Mouse (Mus musculus) hindbrain, postnatal 0 days (tissue): ENCODE measurements around the gene Zfp764. TPM values are rescaled to one million over a fixed set of nuclear protein-coding genes. Genes with fewer than 3 reads are reported as not detected.
"Not testable (repeated sequence)": the region's sequence is repeated elsewhere in the genome, so short reads cannot be mapped to it uniquely, and the experiment has no call there.

Source experiments
- ATAC-seq: fragments of 200-750 bp; cut with Nextera tagmentation; 2 replicates; pipeline ENCODE4 v1.8.0; 2017; ENCODE audit warnings: mild to moderate bottlenecking, moderate TSS enrichment, moderate library complexity
- DNase-seq: peaks from one replicate; pipeline ENCODE4 v3.0.0-alpha.2; 2015; ENCODE audit warnings: low spot score
- H3K27ac ChIP-seq: fragments of 300-500 bp; sonication (generic); 2 replicates; pipeline ENCODE4 v1.5.1; 2014; ENCODE audit warnings: mild to moderate bottlenecking
- H3K27me3 ChIP-seq: fragments of 300-500 bp; sonication (generic); 2 replicates; pipeline ENCODE4 v1.6.1; 2014; ENCODE audit warnings: low read length, mixed read lengths; ENCODE audit not compliant: insufficient read depth
- H3K36me3 ChIP-seq: fragments of 300-500 bp; sonication (generic); 2 replicates; pipeline ENCODE4 v1.6.1; 2014; ENCODE audit warnings: low read length, mixed read lengths; ENCODE audit not compliant: insufficient read depth
- H3K4me1 ChIP-seq: fragments of 300-500 bp; sonication (generic); 2 replicates; pipeline ENCODE4 v1.6.1; 2014; ENCODE audit warnings: antibody characterized with exemption, low read length, mixed read lengths; ENCODE audit not compliant: insufficient read depth
- H3K4me2 ChIP-seq: fragments of 300-500 bp; sonication (generic); 2 replicates; pipeline ENCODE4 v1.6.1; 2014; ENCODE audit warnings: low read depth, mild to moderate bottlenecking, low read length, moderate library complexity, mixed read lengths
- H3K4me3 ChIP-seq: fragments of 300-500 bp; sonication (generic); 2 replicates; pipeline ENCODE4 v1.5.1; 2014; ENCODE audit warnings: low read length
- H3K9ac ChIP-seq: fragments of 300-500 bp; sonication (generic); replicated peaks from 2 replicates; pipeline ENCODE4 v1.6.1; 2014; ENCODE audit warnings: mild to moderate bottlenecking, low read length, moderate library complexity, mixed read lengths
- H3K9me3 ChIP-seq: fragments of 300-500 bp; sonication (generic); 2 replicates; pipeline ENCODE4 v1.6.1; 2016; ENCODE audit warnings: low read length, mixed read lengths
- CTCF ChIP-seq: IDR thresholded peaks from 2 replicates; pipeline ENCODE4 v1.5.1; 2016; ENCODE audit warnings: antibody characterized with exemption, control low read depth, low read depth
- WGBS: fragments of 180-500 bp; shearing (Covaris S2); extraction: QIAGEN DNeasy Blood & Tissue Kit; methylation state at CpG from one replicate; pipeline ENCODE4 v1.1.7; 2014; 5-methylcytosine and 5-hydroxymethylcytosine counted together
- polyA plus RNA-seq: library from polyadenylated mRNA; unstranded; fragments of >200 nt; fragmentation: Nextera tagmentation; extraction: Ambion mirVana; gene quantifications from 2 replicates; pipeline ENCODE4 v1.2.1, GENCODE M21; 2015
- total RNA-seq: library from RNA; depleted of rRNA; stranded (reverse); fragments of >200 nt; gene quantifications from 2 replicates; pipeline ENCODE4 v1.2.3, GENCODE M21; 2014

Zfp764 gene
- total and polyA plus RNA-seq, 2 experiments from 2014 or later = 3.0 to 4.0 TPM

DNA sequence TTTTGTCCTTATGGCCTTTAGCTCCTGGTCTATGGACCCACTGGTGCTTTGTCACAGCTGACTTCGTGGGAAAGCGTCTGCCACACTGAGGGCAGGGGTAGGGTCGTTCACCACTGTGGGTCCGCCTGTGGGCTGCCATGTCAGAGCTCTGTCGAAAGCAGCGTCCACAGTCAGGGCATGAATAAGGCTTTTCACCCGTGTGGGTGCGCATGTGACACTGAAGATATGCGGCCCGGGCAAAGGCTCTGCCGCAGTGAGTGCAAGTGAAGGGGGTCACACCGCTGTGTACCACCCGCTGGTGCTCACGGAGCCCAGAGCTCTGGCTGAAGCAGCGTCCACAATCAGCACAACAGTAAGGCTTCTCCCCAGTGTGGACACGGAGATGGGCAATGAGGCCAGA, 15.1 kb downstream of the Zfp764 start:
- WGBS = 94% methylated on average over 16 of the region's 16 CpGs
- no peak for DNase-seq
- H3K36me3 ChIP-seq = no peaks in the 10 kb centered on the region
- no peaks in the 10 kb centered on the region for H3K9me3 ChIP-seq
- no peak for ATAC-seq
- H3K4me3 ChIP-seq = no peak overlapping the region
- no peak overlapping the region for H3K27ac ChIP-seq
- no peak overlapping the region for H3K4me2 ChIP-seq
- no peaks in the 10 kb centered on the region for H3K27me3 ChIP-seq
- H3K4me1 ChIP-seq = 0 out of 2 replicates have a peak, but pooled peaks cover 5% of the 10 kb centered on the region
- H3K9ac ChIP-seq = no peak overlapping the region
- TF ChIP-seq CTCF = no peak

DNA sequence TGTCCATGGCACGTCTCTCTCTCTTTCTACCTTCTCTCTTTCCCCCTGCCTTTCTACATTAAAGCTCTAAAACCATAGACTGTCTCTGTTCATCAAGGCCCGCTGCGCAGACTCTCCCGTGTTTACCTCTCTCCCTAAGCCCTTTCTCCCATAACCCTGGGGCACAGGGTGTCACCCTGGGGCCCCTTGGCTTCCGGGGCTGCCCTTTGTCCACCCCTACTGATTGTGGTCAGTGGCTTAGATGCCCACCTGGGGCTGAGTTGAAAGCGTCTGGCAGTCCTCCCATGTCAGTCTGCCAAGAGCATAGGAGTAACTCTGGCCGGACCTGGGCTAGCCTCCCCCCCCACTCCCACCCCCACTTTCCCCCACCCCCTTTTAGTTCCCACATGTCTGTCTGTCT, 16.3 kb downstream of the Zfp764 start:
- Histone ChIP-seq H3K36me3 (no peaks in the 10 kb centered on the region), H3K4me2 (no peak overlapping the region), H3K27ac (no peak overlapping the region), H3K27me3 (no peaks in the 10 kb centered on the region), H3K9me3 (no peaks in the 10 kb centered on the region), H3K9ac (no peak overlapping the region), H3K4me1 (0 out of 2 replicates have a peak, but pooled peaks cover 5% of the 10 kb centered on the region), H3K4me3 (no peak overlapping the region)
- no peak for TF ChIP-seq CTCF
- DNase-seq (no peak), ATAC-seq (no peak)
- 73% methylated on average over 7 of the region's 7 CpGs for WGBS

DNA sequence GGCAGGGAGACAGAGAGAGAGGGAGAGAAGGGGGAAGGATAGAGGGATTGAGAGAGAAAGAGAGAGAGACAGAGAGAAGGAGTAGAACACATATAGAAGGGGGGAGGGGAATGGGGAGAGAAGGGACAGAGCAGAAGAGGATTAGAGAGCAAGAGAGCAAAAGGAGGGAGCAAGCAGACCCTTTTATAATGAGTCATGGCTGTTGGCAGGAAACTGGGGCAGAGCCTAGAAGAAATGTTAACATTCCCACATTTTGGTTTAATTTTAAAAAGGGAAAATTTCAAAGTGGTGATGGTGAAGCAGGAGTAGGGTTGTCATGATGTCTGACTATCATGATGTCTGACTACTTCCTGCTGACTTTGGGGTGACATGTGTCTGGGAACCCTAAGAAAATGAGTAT, 18.4 kb downstream of the Zfp764 start:
- H3K27me3 ChIP-seq, H3K4me1 ChIP-seq, H3K9me3 ChIP-seq, DNase-seq, H3K9ac ChIP-seq, ATAC-seq, H3K27ac ChIP-seq, H3K36me3 ChIP-seq, H3K4me3 ChIP-seq, H3K4me2 ChIP-seq: not testable (repeated sequence)

DNA sequence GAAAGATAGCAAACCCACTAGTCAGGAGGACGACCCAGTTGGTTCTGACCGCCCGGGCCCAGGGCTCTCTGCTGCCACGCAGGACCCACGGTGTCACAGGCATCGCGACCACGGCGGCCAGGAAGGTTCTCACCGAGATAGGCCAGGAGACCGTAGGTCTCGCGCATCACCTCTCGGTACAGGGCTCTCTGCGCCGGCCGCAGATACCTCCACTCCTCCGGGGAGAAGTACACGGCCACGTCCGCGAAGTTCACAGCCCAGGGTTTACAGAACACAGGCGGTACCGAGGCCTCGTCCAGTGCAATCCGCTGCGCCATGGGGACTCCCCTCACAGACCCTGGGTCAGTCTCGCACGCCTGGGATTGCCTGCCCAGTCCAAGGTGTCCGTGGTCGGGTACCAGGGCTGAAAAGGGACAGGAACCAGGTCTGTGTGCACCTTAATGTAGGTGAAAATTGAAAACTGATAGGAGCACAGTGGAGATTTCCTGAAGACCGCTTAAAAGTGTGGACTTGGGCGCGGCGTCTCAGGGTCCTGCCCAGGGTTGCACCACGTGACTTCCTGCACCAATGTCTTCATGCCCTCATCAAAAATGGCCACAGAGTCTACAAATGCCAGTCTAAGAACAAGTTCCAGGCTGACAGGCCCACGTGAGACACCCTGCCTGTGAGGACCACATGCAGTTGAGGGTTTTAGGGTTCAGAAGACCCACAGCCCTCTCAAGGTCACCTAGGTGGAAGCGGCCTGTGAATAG, 19.8 kb downstream of the Zfp764 start, which contains the start of gene 9130019O22Rik:
9130019O22Rik (minus strand) TSS at position 526 of the 752 bp plus-strand sequence.
- WGBS = 14% methylated on average over 35 of the region's 38 CpGs
- DNase-seq (peak; percentile 95), ATAC-seq (peak; percentile 94)
- peak within 1 kb of the TSS; percentile 62 for H3K4me2 ChIP-seq
- no peaks in the 10 kb centered on the region for H3K36me3 ChIP-seq
- TF ChIP-seq CTCF = no peak
- H3K27me3 ChIP-seq = no peaks in the 10 kb centered on the region
- no peaks in the 10 kb centered on the region for H3K9me3 ChIP-seq
- peak within 1 kb of the TSS; percentile 49 for H3K9ac ChIP-seq
- no peak within 1 kb of the TSS; the same call in 1 of the 2 replicates for H3K27ac ChIP-seq
- no peaks in the 10 kb centered on the region for H3K4me1 ChIP-seq
- H3K4me3 ChIP-seq = peak within 1 kb of the TSS; percentile 47

DNA sequence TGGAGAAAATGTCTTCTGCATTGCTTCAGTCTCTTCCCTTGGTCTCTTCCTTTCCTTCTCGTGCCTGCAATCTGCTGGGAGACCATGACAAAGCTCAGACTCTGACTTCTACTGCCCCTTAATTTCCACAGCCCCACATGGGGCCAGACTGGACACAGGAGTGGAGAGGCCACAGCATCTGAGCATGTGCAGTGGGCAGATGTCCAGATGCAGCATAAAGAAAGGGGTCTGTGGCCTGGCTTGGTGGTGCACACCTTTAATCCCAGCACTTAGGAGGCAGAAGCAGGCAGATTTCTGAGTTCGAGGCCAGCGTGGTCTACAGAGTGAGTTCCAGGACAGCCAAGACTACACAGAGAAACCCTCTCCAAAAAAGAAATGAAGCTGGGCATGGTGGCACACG, 21.1 kb downstream of the Zfp764 start:
- ATAC-seq, H3K9ac ChIP-seq: not testable (repeated sequence)

DNA sequence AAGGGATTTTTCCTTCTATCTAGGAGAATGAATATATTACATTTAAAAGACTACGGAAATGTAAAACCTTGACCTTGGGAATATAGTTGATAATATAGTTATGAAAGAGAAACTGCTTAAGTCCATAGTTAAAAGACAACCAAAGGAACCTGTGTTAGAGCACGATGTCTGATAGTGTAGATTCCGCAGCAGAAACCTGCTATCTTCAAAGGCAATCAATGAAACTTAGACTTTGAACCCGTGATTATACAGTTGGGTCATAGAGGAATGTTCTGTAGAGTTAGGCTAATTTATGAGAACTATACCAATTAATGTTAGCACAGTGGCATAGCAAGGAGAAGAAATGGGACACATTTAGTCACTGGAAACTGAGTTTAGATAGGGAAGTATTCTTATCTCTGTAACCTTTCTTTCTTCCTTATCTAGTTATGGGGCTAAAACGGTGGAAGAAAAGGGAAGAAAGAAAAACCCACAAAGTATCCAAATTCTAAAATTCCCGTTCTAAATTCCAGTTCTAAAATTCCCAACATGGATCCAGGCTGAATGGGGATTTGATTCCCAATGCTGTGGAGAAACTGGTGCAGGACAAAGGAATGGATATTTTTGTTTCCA, 28.2 kb downstream of the Zfp764 start:
- Histone ChIP-seq H3K4me2 (no peak overlapping the region), H3K4me1 (no peaks in the 10 kb centered on the region), H3K9ac (no peak overlapping the region), H3K4me3 (no peak overlapping the region), H3K9me3 (no peaks in the 10 kb centered on the region), H3K27me3 (no peaks in the 10 kb centered on the region), H3K36me3 (no peaks in the 10 kb centered on the region), H3K27ac (no peak overlapping the region)
- DNase-seq (no peak), ATAC-seq (no peak)
- 79% methylated on average over 6 of the region's 6 CpGs for WGBS
- TF ChIP-seq CTCF = no peak

More for the DNA sequence above, 21.1 kb downstream of the Zfp764 start:
- H3K36me3 ChIP-seq, H3K4me2 ChIP-seq, H3K9me3 ChIP-seq, H3K4me3 ChIP-seq, H3K27me3 ChIP-seq, DNase-seq, H3K27ac ChIP-seq, H3K4me1 ChIP-seq: not testable (repeated sequence)
- WGBS = 87% methylated on average over 4 of the region's 4 CpGs
